18 mouse cellular contexts compared by ENCODE assay signal in genomic region chr1:62521368-62521767, GRCm38 (mm10).
DNase-seq lines count a peak whose midpoint lies in the region; ATAC-seq and TF ChIP-seq lines count a peak whose summit lies in the region.
"Had no signal": no experiment of that assay in that cellular context is flagged by ENCODE, and none has a peak within 500 bp of the region (broad histone marks: within the 10 kb centered on the region; RNA-seq: fewer than 3 reads in every experiment).

No protein-coding gene starts in this region.

- H3K27ac ChIP-seq in lung, embryonic 14.5 days (ENCODE audit: low read depth), result no peak overlapping the region
- H3K27ac ChIP-seq: embryonic facial prominence, embryonic 15.5 days; forebrain, embryonic 15.5 days; heart, embryonic 13.5 days; hindbrain, embryonic 15.5 days had no signal

- no peak for ATAC-seq in lung, embryonic 14.5 days (ENCODE audit: insufficient read depth)
- 0 out of 2 replicates have a peak, but pooled peaks have one; percentile 9 for ATAC-seq in monocyte, adult 5-6 weeks (replicated peaks; ENCODE audit: insufficient number of reproducible peaks, low FRiP score, low TSS enrichment, poor library complexity, severe bottlenecking)
- ATAC-seq: forebrain, embryonic 15.5 days had no signal

- H3K36me3 ChIP-seq in lung, embryonic 14.5 days (ENCODE audit: insufficient read depth), result no peaks in the 10 kb centered on the region
- H3K36me3 ChIP-seq: embryonic facial prominence, embryonic 15.5 days; forebrain, embryonic 15.5 days; heart, embryonic 13.5 days; hindbrain, embryonic 15.5 days had no signal

- no peaks in the 10 kb centered on the region for H3K9me3 ChIP-seq in lung, embryonic 14.5 days (ENCODE audit: low read depth, low read length)
- H3K9me3 ChIP-seq: embryonic facial prominence, embryonic 15.5 days; forebrain, embryonic 15.5 days; heart, embryonic 13.5 days; hindbrain, embryonic 15.5 days had no signal

- no peaks in the 10 kb centered on the region for H3K27me3 ChIP-seq in lung, embryonic 14.5 days (ENCODE audit: insufficient read depth, low read length)
- H3K27me3 ChIP-seq: embryonic facial prominence, embryonic 15.5 days; forebrain, embryonic 15.5 days; heart, embryonic 13.5 days; hindbrain, embryonic 15.5 days had no signal

- 0 out of 2 replicates have a peak, but pooled peaks have one; percentile 22 for TF ChIP-seq CTCF in lung, embryonic 14.5 days (IDR thresholded peaks at IDR 0.05; ENCODE audit: low read depth)

- H3K4me3 ChIP-seq in lung, embryonic 14.5 days (ENCODE audit: low read depth, low read length), result no peak overlapping the region
- H3K4me3 ChIP-seq: embryonic facial prominence, embryonic 15.5 days; forebrain, embryonic 15.5 days; heart, embryonic 13.5 days; hindbrain, embryonic 15.5 days had no signal

- H3K9ac ChIP-seq in lung, embryonic 14.5 days, result no peak overlapping the region
- H3K9ac ChIP-seq: embryonic facial prominence, embryonic 15.5 days; forebrain, embryonic 15.5 days; heart, embryonic 13.5 days; hindbrain, embryonic 15.5 days had no signal

- H3K4me1 ChIP-seq in lung, embryonic 14.5 days (ENCODE audit: insufficient read depth), result no peaks in the 10 kb centered on the region
- H3K4me1 ChIP-seq: embryonic facial prominence, embryonic 15.5 days; forebrain, embryonic 15.5 days had no signal

- H3K4me2 ChIP-seq in lung, embryonic 14.5 days, result no peak overlapping the region
- H3K4me2 ChIP-seq: embryonic facial prominence, embryonic 15.5 days; forebrain, embryonic 15.5 days; heart, embryonic 13.5 days; hindbrain, embryonic 15.5 days had no signal

- DNase-seq in lung, embryonic 14.5 days, result peak; percentile 27
- DNase-seq in lung, postnatal 14 days, result no peak
- peak; percentile 2 for DNase-seq in lung, postnatal 36 days
- no peak for DNase-seq in lung, postnatal 4 days
- DNase-seq in layer of hippocampus, adult 18-20 months (ENCODE audit: low spot score in 2 of 2), result no peak
- DNase-seq in spleen, postnatal 14 days (ENCODE audit: low spot score in 2 of 2), result no peak
- DNase-seq: adrenal gland, adult 2 months; adrenal gland, postnatal 25 days; cerebellum, adult 2 months; cerebellum, postnatal 10 days; embryo, embryonic 11 days; gastrocnemius, postnatal 10 days; heart, postnatal 36 days had no signal

- WGBS in lung, embryonic 14.5 days, result 72% methylated on average over 7 of the region's 7 CpGs

Comparison
In these comparisons a context has a peak if more than half of its experiments do, and no peak if none do; other contexts are left out.
1. DNase-seq: peak in lung, embryonic 14.5 days (single experiment) and lung, postnatal 36 days (single experiment); none in lung, postnatal 14 days (single experiment), lung, postnatal 4 days (0 of 2), layer of hippocampus, adult 18-20 months (0 of 2) and spleen, postnatal 14 days (0 of 2).